Mouse (Mus musculus) kidney, embryonic 16.5 days (tissue): ENCODE results near the gene Gstp1. TPM values are rescaled to one million over a fixed set of nuclear protein-coding genes. Genes with fewer than 3 reads are reported as not detected.

Experiments
- ATAC-seq: fragments of 200-750 bp; cut with Nextera tagmentation; 2 replicates; pipeline ENCODE4 v1.8.0; 2017; ENCODE audit warnings: moderate TSS enrichment; ENCODE audit not compliant: low FRiP score, low TSS enrichment
- H3K27ac ChIP-seq: fragments of 300-500 bp; sonication (generic); 2 replicates; pipeline ENCODE4 v1.5.1; 2014; ENCODE audit warnings: low read length
- H3K27me3 ChIP-seq: fragments of 300-500 bp; sonication (generic); 2 replicates; pipeline ENCODE4 v1.6.1; 2014; ENCODE audit warnings: low read length, control low read depth, mixed read lengths; ENCODE audit not compliant: insufficient read depth
- H3K36me3 ChIP-seq: fragments of 300-500 bp; sonication (generic); 2 replicates; pipeline ENCODE4 v1.6.1; 2014; ENCODE audit warnings: low read length, control low read depth, mixed read lengths; ENCODE audit not compliant: insufficient read depth
- H3K4me1 ChIP-seq: fragments of 300-500 bp; sonication (generic); 2 replicates; pipeline ENCODE4 v1.6.1; 2014; ENCODE audit warnings: low read length, control low read depth, mixed read lengths; ENCODE audit not compliant: insufficient read depth
- H3K4me2 ChIP-seq: fragments of 300-500 bp; sonication (generic); replicated peaks from 2 replicates; pipeline ENCODE4 v1.6.1; 2014; ENCODE audit warnings: low read depth, low read length
- H3K4me3 ChIP-seq: fragments of 300-500 bp; sonication (generic); 2 replicates; pipeline ENCODE4 v1.5.1; 2014; ENCODE audit warnings: mild to moderate bottlenecking, low read length
- H3K9ac ChIP-seq: fragments of 300-500 bp; sonication (generic); replicated peaks from 2 replicates; pipeline ENCODE4 v1.6.1; 2014; ENCODE audit warnings: low read length
- H3K9me3 ChIP-seq: fragments of 300-500 bp; sonication (generic); 2 replicates; pipeline ENCODE4 v1.6.1; 2016; ENCODE audit warnings: low read length, control low read depth
- WGBS: fragments of 180-500 bp; shearing (Covaris S2); extraction: QIAGEN DNeasy Blood & Tissue Kit; methylation state at CpG from one replicate; pipeline ENCODE4 v1.1.7; 2014; 5-methylcytosine and 5-hydroxymethylcytosine counted together
- polyA plus RNA-seq: library from polyadenylated mRNA; unstranded; fragments of >200 nt; fragmentation: Nextera tagmentation; extraction: Ambion mirVana; gene quantifications from 2 replicates; pipeline ENCODE4 v1.2.1, GENCODE M21; 2015

Gstp1 gene
- polyA plus RNA-seq, 1 experiment from 2014 or later: 526 TPM

- Histone ChIP-seq H3K9me3 (no peaks in the 10 kb centered on the region), H3K9ac (no peak overlapping the region; the same call in 1 of the 2 replicates), H3K4me3 (no peak overlapping the region), H3K27ac (no peak overlapping the region), H3K36me3 (no peaks in the 10 kb centered on the region), H3K4me2 (no peak overlapping the region), H3K27me3 (no peaks in the 10 kb centered on the region), H3K4me1 (peaks cover 43% of the 10 kb centered on the region)
- 46% methylated on average over 8 of the region's 8 CpGs for WGBS
- ATAC-seq: no peak
These were observed 40.6 kb downstream of the Gstp1 start for GRCm38 (mm10) chr19:3997231-3997630.

GRCm38 (mm10) chr19:3996747-3997146, 41.0 kb downstream of the Gstp1 start:
- Histone ChIP-seq H3K4me3 (no peak overlapping the region), H3K27ac (no peak overlapping the region), H3K36me3 (no peaks in the 10 kb centered on the region), H3K4me1 (peaks cover 39% of the 10 kb centered on the region), H3K27me3 (no peaks in the 10 kb centered on the region), H3K9me3 (no peaks in the 10 kb centered on the region), H3K9ac (no peak overlapping the region; the same call in 1 of the 2 replicates), H3K4me2 (no peak overlapping the region)
- no peak for ATAC-seq
- WGBS: 71% methylated on average over 8 of the region's 8 CpGs

- H3K9me3 ChIP-seq: no peaks in the 10 kb centered on the region
- H3K36me3 ChIP-seq: no peaks in the 10 kb centered on the region
- 51% methylated on average over 7 of the region's 7 CpGs for WGBS
- H3K9ac ChIP-seq: no peak overlapping the region
- H3K27ac ChIP-seq: no peak overlapping the region
- no peaks in the 10 kb centered on the region for H3K27me3 ChIP-seq
- no peak for ATAC-seq
- H3K4me1 ChIP-seq: peaks cover 32% of the 10 kb centered on the region
- H3K4me2 ChIP-seq: no peak overlapping the region
- H3K4me3 ChIP-seq: no peak overlapping the region
These were observed 41.7 kb downstream of the Gstp1 start for GRCm38 (mm10) chr19:3996106-3996505.

DNA sequence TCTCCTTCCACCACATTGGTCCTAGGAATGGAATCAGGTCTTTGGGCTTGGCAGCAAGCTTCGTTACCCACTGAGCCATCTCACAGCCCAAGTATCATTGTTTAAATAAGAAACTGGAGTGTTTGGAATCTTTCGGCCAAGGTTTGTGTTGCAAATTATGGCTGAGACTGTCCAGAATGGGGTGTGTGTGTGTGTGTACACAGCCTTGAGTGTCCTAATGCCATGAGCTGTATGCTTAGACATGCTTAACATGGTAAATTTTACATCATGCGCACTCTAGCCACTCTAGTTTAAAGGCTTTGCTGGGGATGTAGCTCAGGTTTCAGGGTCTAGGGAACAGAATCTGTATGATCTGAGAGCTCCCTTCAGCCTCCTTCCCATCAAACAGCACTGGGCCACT, 42.3 kb downstream of the Gstp1 start:
- Histone ChIP-seq H3K27me3 (no peaks in the 10 kb centered on the region), H3K9ac (no peak overlapping the region), H3K27ac (peak overlapping the region; percentile 25; the same call in 1 of the 2 replicates), H3K4me2 (no peak overlapping the region), H3K36me3 (no peaks in the 10 kb centered on the region), H3K4me1 (peaks cover 32% of the 10 kb centered on the region), H3K9me3 (no peaks in the 10 kb centered on the region), H3K4me3 (no peak overlapping the region)
- 64% methylated on average over 3 of the region's 3 CpGs for WGBS
- ATAC-seq: no peak

GRCm38 (mm10) chr19:3994932-3995331, 42.9 kb downstream of the Gstp1 start:
- no peaks in the 10 kb centered on the region for H3K27me3 ChIP-seq
- H3K9ac ChIP-seq: no peak overlapping the region
- peaks cover 32% of the 10 kb centered on the region for H3K4me1 ChIP-seq
- no peak overlapping the region for H3K4me3 ChIP-seq
- ATAC-seq: no peak
- peak overlapping the region; percentile 35 for H3K27ac ChIP-seq
- no peaks in the 10 kb centered on the region for H3K36me3 ChIP-seq
- 22% methylated on average over 6 of the region's 6 CpGs for WGBS
- no peaks in the 10 kb centered on the region for H3K9me3 ChIP-seq
- H3K4me2 ChIP-seq: no peak overlapping the region

DNA sequence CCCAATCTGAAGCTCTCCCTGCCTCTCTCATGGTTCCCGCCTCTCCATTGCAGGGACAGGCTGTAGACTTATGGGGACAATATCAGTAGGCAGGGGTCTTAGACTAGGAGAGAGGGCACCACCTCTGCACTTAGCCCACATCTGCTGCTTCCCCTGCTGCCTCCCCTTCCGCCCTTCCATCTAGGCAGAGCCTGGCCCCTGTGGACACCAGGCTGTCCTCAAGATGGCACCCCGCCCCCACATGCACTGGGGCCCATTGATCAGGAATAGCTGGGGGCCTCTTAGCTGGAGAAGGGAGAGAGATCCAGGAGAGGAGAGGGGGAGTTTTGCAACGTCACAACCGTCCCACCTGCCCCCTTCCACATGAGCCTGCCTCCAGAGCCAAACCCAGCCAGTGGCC, 45.4 kb downstream of the Gstp1 start, which contains the start of gene Tbx10:
TSS of gene Tbx10 (plus strand) at position 337 of the 400 bp plus-strand sequence.
- H3K4me2 ChIP-seq: no peak within 1 kb of the TSS
- 54% methylated on average over 5 of the region's 5 CpGs for WGBS
- H3K9ac ChIP-seq: no peak within 1 kb of the TSS
- H3K9me3 ChIP-seq: no peaks in the 10 kb centered on the region
- ATAC-seq: no peak
- H3K36me3 ChIP-seq: 0 out of 2 replicates have a peak, but pooled peaks cover 3% of the 10 kb centered on the region
- no peak within 1 kb of the TSS for H3K4me3 ChIP-seq
- H3K27ac ChIP-seq: no peak within 1 kb of the TSS
- H3K27me3 ChIP-seq: no peaks in the 10 kb centered on the region
- peaks cover 27% of the 10 kb centered on the region for H3K4me1 ChIP-seq

DNA sequence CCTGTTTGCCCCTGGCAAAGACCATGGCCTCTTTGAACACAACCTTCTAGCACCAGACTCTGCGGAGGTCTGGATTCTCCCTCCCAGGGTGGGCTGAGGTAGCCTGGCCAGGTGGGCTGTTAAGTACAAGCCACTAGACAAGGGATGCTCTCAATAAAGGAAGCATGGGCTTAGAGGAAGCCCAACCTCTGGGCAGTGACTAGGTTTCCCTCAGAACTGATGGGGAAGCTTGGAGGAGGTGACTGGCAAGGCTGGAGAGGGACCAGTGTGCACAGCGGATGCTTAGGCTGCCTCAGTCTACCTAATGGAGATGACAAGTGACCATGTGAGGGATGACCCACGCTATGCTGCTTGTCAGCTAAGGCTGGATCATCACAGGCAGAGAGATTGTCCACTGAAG, 45.8 kb downstream of the Gstp1 start:
- ATAC-seq: no peak
- Histone ChIP-seq H3K27ac (no peak overlapping the region), H3K4me1 (peaks cover 25% of the 10 kb centered on the region), H3K4me2 (no peak overlapping the region), H3K4me3 (no peak overlapping the region), H3K9me3 (no peaks in the 10 kb centered on the region), H3K36me3 (0 out of 2 replicates have a peak, but pooled peaks cover 3% of the 10 kb centered on the region), H3K27me3 (no peaks in the 10 kb centered on the region), H3K9ac (no peak overlapping the region)
- 84% methylated on average over 3 of the region's 3 CpGs for WGBS

GRCm38 (mm10) chr19:3991562-3991961, 46.2 kb downstream of the Gstp1 start:
- Histone ChIP-seq H3K4me2 (no peak overlapping the region), H3K27me3 (no peaks in the 10 kb centered on the region), H3K4me1 (peaks cover 26% of the 10 kb centered on the region), H3K36me3 (0 out of 2 replicates have a peak, but pooled peaks cover 3% of the 10 kb centered on the region), H3K9me3 (no peaks in the 10 kb centered on the region), H3K4me3 (no peak overlapping the region), H3K27ac (no peak overlapping the region), H3K9ac (no peak overlapping the region)
- ATAC-seq: no peak
- WGBS: 96% methylated on average over 3 of the region's 3 CpGs

GRCm38 (mm10) chr19:3990804-3991203, 47.0 kb downstream of the Gstp1 start:
- Histone ChIP-seq H3K4me3 (no peak overlapping the region), H3K27me3 (no peaks in the 10 kb centered on the region), H3K27ac (no peak overlapping the region), H3K4me2 (no peak overlapping the region), H3K9me3 (no peaks in the 10 kb centered on the region), H3K4me1 (peaks cover 26% of the 10 kb centered on the region), H3K36me3 (0 out of 2 replicates have a peak, but pooled peaks cover 3% of the 10 kb centered on the region), H3K9ac (no peak overlapping the region)
- ATAC-seq: no peak
- WGBS: 21% methylated on average over 6 of the region's 6 CpGs

DNA sequence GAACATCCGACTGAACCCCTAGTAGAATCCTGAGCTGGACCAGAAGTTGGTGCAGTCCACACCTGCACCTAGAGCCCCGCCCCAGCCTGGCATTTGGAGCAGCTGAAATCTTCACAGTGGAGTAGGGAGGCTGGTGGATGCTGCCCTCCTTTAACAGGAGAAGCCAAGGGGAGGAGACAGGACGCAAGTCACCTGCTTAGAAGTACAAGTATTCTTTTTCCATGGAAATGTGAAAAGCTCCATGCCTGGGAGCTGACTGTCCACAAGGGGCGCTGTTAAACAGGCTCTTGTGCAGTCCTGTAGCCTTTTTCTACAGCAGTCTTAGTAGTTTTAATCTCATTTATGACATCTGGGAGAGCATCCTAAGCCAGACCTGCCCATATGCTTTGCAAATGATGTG, 49.0 kb downstream of the Gstp1 start:
- H3K9ac ChIP-seq: no peak overlapping the region
- H3K4me1 ChIP-seq: peaks cover 38% of the 10 kb centered on the region
- ATAC-seq: no peak
- no peak overlapping the region for H3K27ac ChIP-seq
- 94% methylated on average over 4 of the region's 4 CpGs for WGBS
- H3K4me2 ChIP-seq: no peak overlapping the region
- 0 out of 2 replicates have a peak, but pooled peaks cover 3% of the 10 kb centered on the region for H3K36me3 ChIP-seq
- no peak overlapping the region for H3K4me3 ChIP-seq
- H3K9me3 ChIP-seq: no peaks in the 10 kb centered on the region
- H3K27me3 ChIP-seq: no peaks in the 10 kb centered on the region
